Mouse (Mus musculus): ENCODE data around the gene S100a3.

DNA sequence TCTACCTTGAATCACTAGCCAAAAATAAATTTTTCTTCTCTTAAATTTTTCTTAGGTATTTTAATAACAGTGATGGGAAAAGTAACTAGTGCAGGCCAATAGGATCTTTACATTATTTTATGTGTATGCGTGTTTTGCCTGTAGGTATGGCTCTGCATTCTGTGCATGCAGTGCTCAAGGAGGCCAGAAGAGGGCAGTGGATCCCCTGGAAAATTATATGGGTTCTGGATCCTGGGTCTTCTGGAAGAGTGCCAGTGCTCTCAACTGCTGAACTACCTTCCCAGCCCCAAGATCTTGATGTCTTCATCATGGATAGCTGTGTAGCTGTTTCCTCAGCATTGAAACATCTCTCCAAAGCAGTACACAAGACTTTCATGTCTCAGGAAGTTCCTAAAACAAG is 21.8 kb downstream of the S100a3 start:
- no peak for TF ChIP-seq CTCF (IDR thresholded peaks at IDR 0.05; ENCODE audit: insufficient read depth, low read depth, low read length)
- TF ChIP-seq POLR2A (IDR thresholded peaks at IDR 0.05; ENCODE audit: insufficient read depth, low read depth, low read length), result no peak
